Mouse (Mus musculus): ENCODE measurements at regions not wholly inside any gene's neighbourhood (a gene's known extent, or its start where the extent isn't known, plus 50 kb on each side); places are given as distances from the start of the nearest gene placed in this dataset.

- H3K36me3 ChIP-seq (ENCODE audit: control insufficient read depth in 1 of 2, insufficient read depth in 2 of 2, low read length in 2 of 2): no peaks in the 10 kb centered on the region
- no peak for DNase-seq (ENCODE audit: low read depth, low spot score)
These were observed 156.7 kb upstream of the Gcfc2 start for GRCm38 (mm10) chr6:81766800-81767199.

GRCm38 (mm10) chr6:81768669-81769537 lies 154.6 kb upstream of the Gcfc2 start:
- no peaks in the 10 kb centered on the region for H3K9me3 ChIP-seq (replicated peaks; ENCODE audit: insufficient read depth, low read length)
- H3K4me3 ChIP-seq (ENCODE audit: control insufficient read depth in 1 of 2, insufficient read depth in 1 of 2, low read depth in 2 of 2, low read length in 2 of 2): no peak overlapping the region
- no peak for TF ChIP-seq ZKSCAN1 (IDR thresholded peaks at IDR 0.05; ENCODE audit: low read depth, low read length)
- no peak for TF ChIP-seq SIN3A (IDR thresholded peaks at IDR 0.05; ENCODE audit: low read length)
- no peak for TF ChIP-seq UBTF (IDR thresholded peaks at IDR 0.05; ENCODE audit: borderline replicate concordance, insufficient read depth, low read depth, low read length)
- no peak for TF ChIP-seq GABPA (IDR thresholded peaks at IDR 0.05; ENCODE audit: low read depth, low read length)
- no peak for TF ChIP-seq CHD1 (IDR thresholded peaks at IDR 0.05; ENCODE audit: low read depth, low read length)
- peak; percentile 53 for TF ChIP-seq SMC3 (IDR thresholded peaks at IDR 0.05; ENCODE audit: low read depth, low read length)
- no peak for TF ChIP-seq TCF12 (IDR thresholded peaks at IDR 0.05; ENCODE audit: low read depth, low read length)
- TF ChIP-seq BHLHE40 (IDR thresholded peaks at IDR 0.05; ENCODE audit: borderline replicate concordance, low read depth, low read length): no peak
- TF ChIP-seq CHD2 (IDR thresholded peaks at IDR 0.05; ENCODE audit: low read length): no peak
- no peak for TF ChIP-seq NRF1 (IDR thresholded peaks at IDR 0.05; ENCODE audit: insufficient read depth, low read depth, low read length, poor library complexity, severe bottlenecking)
- TF ChIP-seq RAD21 (IDR thresholded peaks at IDR 0.05; ENCODE audit: low read depth, low read length): peak; percentile 62
- TF ChIP-seq USF1 (IDR thresholded peaks at IDR 0.05; ENCODE audit: low read depth, low read length): no peak
- TF ChIP-seq POLR2AphosphoS5 (IDR thresholded peaks at IDR 0.05; ENCODE audit: borderline replicate concordance, low read depth, low read length): no peak
- peak in 1 of 3 experiments; percentile 46; a peak in 2 of 6 replicates for TF ChIP-seq CTCF (IDR thresholded peaks at IDR 0.05 in 2 of 3, conservative IDR thresholded peaks at IDR 0.05 in 1 of 3; ENCODE audit: control insufficient read depth in 1 of 3, insufficient read depth in 1 of 3, low read depth in 2 of 3, low read length in 3 of 3, poor library complexity in 1 of 3, severe bottlenecking in 1 of 3)
- no peak for TF ChIP-seq MAFK (IDR thresholded peaks at IDR 0.05; ENCODE audit: borderline replicate concordance, low read depth, low read length)
- TF ChIP-seq ZC3H11A (IDR thresholded peaks at IDR 0.05; ENCODE audit: low read depth, low read length): 0 out of 2 replicates have a peak, but pooled peaks have one; percentile 6
- TF ChIP-seq E2F4 (IDR thresholded peaks at IDR 0.05; ENCODE audit: borderline replicate concordance, low read depth, low read length): no peak
- TF ChIP-seq HCFC1 (IDR thresholded peaks at IDR 0.05; ENCODE audit: low read depth, low read length): no peak
- no peak for TF ChIP-seq POLR2AphosphoS2 (IDR thresholded peaks at IDR 0.05; ENCODE audit: low read length)
- TF ChIP-seq KAT2A (conservative IDR thresholded peaks at IDR 0.05; ENCODE audit: low read depth, low read length): no peak
- TF ChIP-seq MEF2A (IDR thresholded peaks at IDR 0.05; ENCODE audit: extremely low read depth, insufficient replicate concordance, low read depth, low read length, poor library complexity, severe bottlenecking): no peak
- H3K27ac ChIP-seq (ENCODE audit: control insufficient read depth, low read depth, low read length): no peak overlapping the region
- no peak overlapping the region for H3K9ac ChIP-seq (ENCODE audit: control insufficient read depth, low read depth, low read length, poor library complexity, severe bottlenecking)
- H3K27me3 ChIP-seq (ENCODE audit: control insufficient read depth in 1 of 2, insufficient read depth in 2 of 2, low read length in 2 of 2): no peaks in the 10 kb centered on the region
- no peaks in the 10 kb centered on the region for H3K36me3 ChIP-seq (ENCODE audit: control insufficient read depth in 1 of 2, insufficient read depth in 2 of 2, low read length in 2 of 2)
- H3K79me2 ChIP-seq (ENCODE audit: control insufficient read depth, insufficient read depth, low read length, poor library complexity): no peaks in the 10 kb centered on the region
- no peaks in the 10 kb centered on the region for H3K4me1 ChIP-seq (ENCODE audit: control insufficient read depth in 1 of 2, insufficient read depth in 2 of 2, low read length in 2 of 2)
- DNase-seq (ENCODE audit: low read depth, low spot score): peak; percentile 25

More at GRCm38 (mm10) chr6:81766800-81767199, 156.7 kb upstream of the Gcfc2 start:
- no peak overlapping the region for H3K9ac ChIP-seq (ENCODE audit: control insufficient read depth, low read depth, low read length, poor library complexity, severe bottlenecking)
- no peaks in the 10 kb centered on the region for H3K79me2 ChIP-seq (ENCODE audit: control insufficient read depth, insufficient read depth, low read length, poor library complexity)
- H3K4me1 ChIP-seq (ENCODE audit: control insufficient read depth in 1 of 2, insufficient read depth in 2 of 2, low read length in 2 of 2): no peaks in the 10 kb centered on the region
- no peaks in the 10 kb centered on the region for H3K27me3 ChIP-seq (ENCODE audit: control insufficient read depth in 1 of 2, insufficient read depth in 2 of 2, low read length in 2 of 2)
- TF ChIP-seq SMC3 (IDR thresholded peaks at IDR 0.05; ENCODE audit: low read depth, low read length): no peak
- no peak for TF ChIP-seq MAX (IDR thresholded peaks at IDR 0.05; ENCODE audit: low read length)
- no peak for TF ChIP-seq CTCF (IDR thresholded peaks at IDR 0.05 in 2 of 3, conservative IDR thresholded peaks at IDR 0.05 in 1 of 3; ENCODE audit: control insufficient read depth in 1 of 3, insufficient read depth in 1 of 3, low read depth in 2 of 3, low read length in 3 of 3, poor library complexity in 1 of 3, severe bottlenecking in 1 of 3)
- TF ChIP-seq MYC (IDR thresholded peaks at IDR 0.05; ENCODE audit: low read depth, low read length): no peak
- TF ChIP-seq MXI1 (IDR thresholded peaks at IDR 0.05; ENCODE audit: low read depth, low read length): no peak
- TF ChIP-seq EP300 (IDR thresholded peaks at IDR 0.05; ENCODE audit: low read depth in 1 of 2, low read length in 2 of 2): no peak
- TF ChIP-seq GABPA (IDR thresholded peaks at IDR 0.05; ENCODE audit: low read depth, low read length): no peak
- TF ChIP-seq CHD2 (IDR thresholded peaks at IDR 0.05; ENCODE audit: low read length): no peak
- no peak for TF ChIP-seq USF2 (IDR thresholded peaks at IDR 0.05; ENCODE audit: borderline replicate concordance in 1 of 2, insufficient read depth in 1 of 2, low read depth in 1 of 2, low read length in 2 of 2)
- no peak for TF ChIP-seq KAT2A (conservative IDR thresholded peaks at IDR 0.05; ENCODE audit: low read depth, low read length)
- TF ChIP-seq GATA1 (IDR thresholded peaks at IDR 0.05; ENCODE audit: low read depth, low read length): no peak
- TF ChIP-seq MEF2A (IDR thresholded peaks at IDR 0.05; ENCODE audit: extremely low read depth, insufficient replicate concordance, low read depth, low read length, poor library complexity, severe bottlenecking): no peak
- TF ChIP-seq NRF1 (IDR thresholded peaks at IDR 0.05; ENCODE audit: insufficient read depth, low read depth, low read length, poor library complexity, severe bottlenecking): no peak
- TF ChIP-seq ZC3H11A (IDR thresholded peaks at IDR 0.05; ENCODE audit: low read depth, low read length): no peak
- no peak for TF ChIP-seq POLR2A (IDR thresholded peaks at IDR 0.05; ENCODE audit: control insufficient read depth in 1 of 2, insufficient read depth in 1 of 2, low read depth in 1 of 2, low read length in 2 of 2, poor library complexity in 1 of 2)
- no peak for TF ChIP-seq POLR2AphosphoS2 (IDR thresholded peaks at IDR 0.05; ENCODE audit: low read length)
- TF ChIP-seq ZNF384 (IDR thresholded peaks at IDR 0.05; ENCODE audit: low read depth, low read length): no peak
- no peak for TF ChIP-seq USF1 (IDR thresholded peaks at IDR 0.05; ENCODE audit: low read depth, low read length)
- no peak for TF ChIP-seq E2F4 (IDR thresholded peaks at IDR 0.05; ENCODE audit: borderline replicate concordance, low read depth, low read length)
- H3K4me3 ChIP-seq (ENCODE audit: control insufficient read depth in 1 of 2, insufficient read depth in 1 of 2, low read depth in 2 of 2, low read length in 2 of 2): no peak overlapping the region
- no peak overlapping the region for H3K27ac ChIP-seq (ENCODE audit: control insufficient read depth, low read depth, low read length)
- no peaks in the 10 kb centered on the region for H3K9me3 ChIP-seq (replicated peaks; ENCODE audit: insufficient read depth, low read length)

Data from MEL (cell line).